Comparison of ENCODE assay signal across 8 mouse cellular contexts in the genomic region with DNA sequence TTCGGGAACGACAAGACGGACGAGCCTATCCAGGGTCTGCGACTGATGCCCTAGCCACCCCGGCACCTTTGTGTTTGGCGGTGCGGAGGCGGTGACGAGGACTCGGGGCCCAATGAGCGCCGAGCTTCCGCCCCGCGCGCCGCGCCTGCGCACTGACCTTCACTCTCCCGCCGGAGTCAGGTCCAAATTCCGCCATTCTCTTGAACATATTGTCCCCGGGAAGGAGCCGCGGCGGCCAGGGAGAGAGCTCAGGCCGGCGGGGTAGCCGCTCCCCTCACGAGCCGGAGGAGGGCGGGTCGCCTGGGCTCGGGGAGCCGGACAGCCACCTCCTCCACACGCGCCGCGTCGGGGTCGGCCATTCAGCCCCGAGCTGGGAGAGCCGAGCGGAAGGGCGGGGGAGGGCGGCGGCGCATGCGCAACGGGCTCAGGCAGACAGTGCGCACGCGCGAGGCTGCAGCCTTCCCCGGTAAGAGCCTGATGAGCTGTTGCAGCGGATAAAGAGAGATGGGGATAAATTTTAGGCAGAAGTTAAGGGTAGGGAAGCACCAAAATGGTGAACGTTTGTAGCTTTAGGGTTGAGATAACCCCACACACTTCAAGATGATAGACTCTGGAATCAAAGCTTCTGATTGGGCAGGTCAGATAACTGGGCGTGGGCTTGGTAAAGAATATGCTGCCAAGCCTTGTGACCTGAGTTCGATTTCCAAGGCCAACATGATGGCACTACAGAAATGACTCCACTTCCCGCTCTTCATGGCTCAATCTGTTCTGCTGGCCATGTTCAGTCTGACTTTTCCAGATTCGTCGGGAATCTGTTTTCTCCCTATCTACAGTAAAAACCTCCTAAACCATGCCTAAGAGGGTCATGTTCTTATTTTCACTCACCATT. TPM values are rescaled to one million over a fixed set of nuclear protein-coding genes. Genes with fewer than 3 reads are reported as not detected.
DNase-seq lines count a peak whose midpoint lies in the region; ATAC-seq lines count a peak whose summit lies in the region.

A gene (minus strand): TSS at position 406 of the 889 bp plus-strand sequence.

- H3K4me2 ChIP-seq in hindbrain, embryonic 15.5 days, result peak within 1 kb of the TSS; percentile 83

- peak within 1 kb of the TSS; percentile 62 for H3K4me3 ChIP-seq in hindbrain, embryonic 15.5 days

- H3K27me3 ChIP-seq in hindbrain, embryonic 15.5 days, result no peaks in the 10 kb centered on the region

- ATAC-seq in hindbrain, embryonic 15.5 days (ENCODE audit: low FRiP score, low read depth), result peak; percentile 95

- peaks cover 27% of the 10 kb centered on the region for H3K36me3 ChIP-seq in hindbrain, embryonic 15.5 days

- H3K4me1 ChIP-seq in hindbrain, embryonic 15.5 days (replicated peaks), result peaks cover 23% of the 10 kb centered on the region

- DNase-seq in R1 (ENCODE audit: low read depth, low spot score), result peak; percentile 93
- peak; percentile 97 to 99 for DNase-seq in cerebellum, postnatal 25 days
- peak; percentile 97 to 98 for DNase-seq in frontal cortex, postnatal 36 days (ENCODE audit: low spot score in 2 of 2)
- peak; percentile 95 for DNase-seq in left cerebral cortex, adult 11 months (ENCODE audit: low spot score)
- peak; percentile 96 to 97 for DNase-seq in lung, postnatal 4 days
- DNase-seq in retina, postnatal 7 days (ENCODE audit: low read depth, low spot score), result peak; percentile 90
- peak; percentile 100 for DNase-seq in urinary bladder, adult 2 months (ENCODE audit: low spot score)

- no peaks in the 10 kb centered on the region for H3K9me3 ChIP-seq in hindbrain, embryonic 15.5 days

- H3K27ac ChIP-seq in hindbrain, embryonic 15.5 days (replicated peaks), result peak within 1 kb of the TSS; percentile 98

- 1% methylated on average over 62 of the region's 63 CpGs for WGBS in hindbrain, embryonic 15.5 days

- H3K9ac ChIP-seq in hindbrain, embryonic 15.5 days, result peak within 1 kb of the TSS; percentile 90

RNA-seq across cellular contexts. Expression of the gene that starts here (rescaled TPM):
- polyA plus RNA-seq in hindbrain, embryonic 15.5 days (2015; fragmentation: Nextera tagmentation; extraction: Ambion mirVana), result 99.3 and 100.0 TPM in 2 replicates
- 33.5 and 37.8 TPM in 2 replicates for polyA plus RNA-seq in urinary bladder, adult 2 months (2012; rRNA removed)

Comparison
In these comparisons a context has a peak if more than half of its experiments do, and no peak if none do; other contexts are left out.
1. Peak in every context shown above with its lines: DNase-seq, ATAC-seq, H3K4me3 ChIP-seq and H3K27ac ChIP-seq.